ENCODE assay signal across 9 mouse cellular contexts in the genomic region with DNA sequence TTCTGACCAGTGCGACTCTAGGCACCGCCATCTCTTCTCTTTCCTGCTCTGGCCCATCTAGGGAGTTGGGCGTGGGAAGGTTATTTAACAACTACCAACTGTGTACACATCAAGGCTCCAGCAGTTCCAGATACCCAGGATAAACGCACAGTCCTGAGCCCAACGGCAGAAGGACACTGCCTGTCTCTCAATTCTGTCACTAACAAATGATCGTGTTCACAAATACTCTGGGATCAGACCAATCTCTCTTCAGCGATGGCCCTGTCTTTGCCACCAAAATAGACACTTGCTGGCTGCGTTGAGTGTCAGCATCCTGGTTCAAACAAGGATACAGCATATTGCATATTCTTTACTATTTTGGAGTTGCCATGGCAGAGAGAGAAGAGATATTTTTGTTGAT.
A peak's percentile ranks its signal among the peaks of the same experiment; 100 is the strongest.
DNase-seq lines count a peak whose midpoint lies in the region; ATAC-seq and TF ChIP-seq lines count a peak whose summit lies in the region.
"Had no signal": no experiment of that assay in that cellular context is flagged by ENCODE, and none has a peak within 500 bp of the region (broad histone marks: within the 10 kb centered on the region; RNA-seq: fewer than 3 reads in every experiment).

No protein-coding gene starts in this region.

- no peaks in the 10 kb centered on the region for H3K27me3 ChIP-seq in testis, adult 2 months (ENCODE audit: control insufficient read depth, insufficient read depth, low read length)
- no peaks in the 10 kb centered on the region for H3K27me3 ChIP-seq in liver, embryonic 16.5 days (ENCODE audit: control insufficient read depth, insufficient read depth, low read depth, low read length)
- H3K27me3 ChIP-seq: neural tube, embryonic 12.5 days had no signal

- H3K4me2 ChIP-seq in liver, embryonic 16.5 days (ENCODE audit: low read depth, low read length) = no peak overlapping the region
- H3K4me2 ChIP-seq: neural tube, embryonic 12.5 days had no signal

- TF ChIP-seq POLR2A in testis, adult 2 months (IDR thresholded peaks at IDR 0.05; ENCODE audit: control insufficient read depth, low read depth, low read length) = no peak

- DNase-seq in heart, adult 11 months = peak; percentile 89
- DNase-seq in heart, postnatal 4 days = no peak
- no peak for DNase-seq in testis, postnatal 14 days (ENCODE audit: low spot score)
- no peak for DNase-seq in ovary, postnatal 10 days (ENCODE audit: low spot score)
- no peak for DNase-seq in adipocyte (ENCODE audit: low spot score)

- no peak overlapping the region for H3K4me3 ChIP-seq in testis, adult 2 months (ENCODE audit: control insufficient read depth, low read depth, low read length)
- H3K4me3 ChIP-seq in liver, embryonic 16.5 days (ENCODE audit: low read depth, low read length) = no peak overlapping the region
- H3K4me3 ChIP-seq: neural tube, embryonic 12.5 days had no signal

- H3K9ac ChIP-seq in liver, embryonic 16.5 days (ENCODE audit: low read depth, low read length) = no peak overlapping the region
- H3K9ac ChIP-seq: neural tube, embryonic 12.5 days had no signal

- H3K36me3 ChIP-seq in testis, adult 2 months (ENCODE audit: control insufficient read depth, insufficient read depth, low read length) = no peaks in the 10 kb centered on the region
- no peaks in the 10 kb centered on the region for H3K36me3 ChIP-seq in liver, embryonic 16.5 days (ENCODE audit: control insufficient read depth, insufficient read depth)
- H3K36me3 ChIP-seq: neural tube, embryonic 12.5 days had no signal

- WGBS in liver, embryonic 16.5 days (ENCODE audit: insufficient replicate concordance) = 54% methylated on average over 8 of the region's 8 CpGs

- peak; percentile 50 for ATAC-seq in liver, embryonic 16.5 days (ENCODE audit: low read depth)
- no peak for ATAC-seq in erythroid progenitor cell, adult 5-6 weeks (replicated peaks; ENCODE audit: low FRiP score, poor library complexity, severe bottlenecking)

- peaks cover 7% of the 10 kb centered on the region; the same call in 1 of the 2 replicates for H3K4me1 ChIP-seq in testis, adult 2 months (ENCODE audit: control insufficient read depth, insufficient read depth, low read length)
- peaks cover 4% of the 10 kb centered on the region; the same call in 1 of the 2 replicates for H3K4me1 ChIP-seq in liver, embryonic 16.5 days (ENCODE audit: control insufficient read depth, low read depth, low read length)
- H3K4me1 ChIP-seq: neural tube, embryonic 12.5 days had no signal

- H3K27ac ChIP-seq in testis, adult 2 months (ENCODE audit: control insufficient read depth, insufficient read depth, low read depth, low read length) = peak overlapping the region; percentile 1
- H3K27ac ChIP-seq in liver, embryonic 16.5 days (ENCODE audit: low read length) = no peak overlapping the region
- H3K27ac ChIP-seq: neural tube, embryonic 12.5 days had no signal

- H3K9me3 ChIP-seq in liver, embryonic 16.5 days (replicated peaks; ENCODE audit: control insufficient read depth, low read length) = no peaks in the 10 kb centered on the region
- H3K9me3 ChIP-seq: neural tube, embryonic 12.5 days had no signal

- TF ChIP-seq CTCF in testis, adult 2 months (IDR thresholded peaks at IDR 0.05; ENCODE audit: control insufficient read depth, insufficient read depth, insufficient replicate concordance, low read depth, low read length) = no peak
